ENCODE assay signal across 25 mouse cellular contexts in the genomic region with DNA sequence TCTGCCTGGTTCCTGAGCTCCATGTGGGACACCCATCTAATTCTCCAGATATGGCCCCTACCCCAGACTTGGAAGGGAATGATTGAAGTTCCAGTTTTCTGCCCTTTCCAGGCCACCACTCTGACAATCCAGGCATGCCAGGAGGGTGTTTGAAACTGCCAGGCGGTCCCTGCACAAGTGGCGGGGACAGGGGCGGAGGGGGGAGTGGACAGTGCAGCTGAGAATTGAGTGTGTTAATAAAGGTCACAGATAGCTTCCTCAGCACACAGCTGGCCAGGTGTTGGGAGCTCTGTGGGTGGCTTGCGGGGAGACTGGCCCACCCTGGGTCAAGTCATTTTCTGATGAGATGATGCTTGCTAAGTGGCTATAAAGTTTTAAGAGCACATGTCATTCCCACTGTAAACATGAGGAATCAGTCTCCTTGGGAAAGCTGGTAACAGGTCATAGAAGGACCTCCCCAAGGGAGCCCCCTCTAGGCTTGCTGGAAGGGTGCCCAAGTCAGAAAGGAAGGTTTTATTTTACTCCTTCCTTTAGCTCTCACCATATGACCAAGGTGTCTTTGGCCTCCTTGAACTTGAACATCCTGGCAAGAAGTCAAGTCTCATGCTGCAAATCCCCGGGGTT. TPM values are rescaled to one million over a fixed set of nuclear protein-coding genes. Genes with fewer than 3 reads are reported as not detected.
DNase-seq lines count a peak whose midpoint lies in the region; ATAC-seq lines count a peak whose summit lies in the region.
"Had no signal": no experiment of that assay in that cellular context is flagged by ENCODE, and none has a peak within 500 bp of the region (broad histone marks: within the 10 kb centered on the region; RNA-seq: fewer than 3 reads in every experiment).

No protein-coding gene starts in this region.

- H3K4me3 ChIP-seq in heart, embryonic 16.5 days (ENCODE audit: low read length) = no peak overlapping the region
- no peak overlapping the region for H3K4me3 ChIP-seq in kidney, embryonic 16.5 days (ENCODE audit: low read length)
- no peak overlapping the region for H3K4me3 ChIP-seq in limb, embryonic 13.5 days
- no peak overlapping the region for H3K4me3 ChIP-seq in limb, embryonic 10.5 days
- H3K4me3 ChIP-seq: erythroblast, embryonic 14.5 days; hindbrain, embryonic 13.5 days; liver, embryonic 15.5 days; lung, embryonic 15.5 days had no signal

- WGBS in heart, embryonic 16.5 days = 62% methylated on average over 5 of the region's 5 CpGs
- 33% methylated on average over 5 of the region's 5 CpGs for WGBS in kidney, embryonic 16.5 days
- WGBS in limb, embryonic 13.5 days = 58% methylated on average over 5 of the region's 5 CpGs
- 81% methylated on average over 5 of the region's 5 CpGs for WGBS in limb, embryonic 10.5 days

- peaks cover 19% of the 10 kb centered on the region for H3K4me1 ChIP-seq in heart, embryonic 16.5 days (ENCODE audit: control insufficient read depth, insufficient read depth, low read length)
- H3K4me1 ChIP-seq in kidney, embryonic 16.5 days (ENCODE audit: insufficient read depth, low read length) = peaks cover 26% of the 10 kb centered on the region
- peaks cover 36% of the 10 kb centered on the region for H3K4me1 ChIP-seq in limb, embryonic 13.5 days
- H3K4me1 ChIP-seq in limb, embryonic 10.5 days = peaks cover 11% of the 10 kb centered on the region; the same call in 1 of the 2 replicates
- H3K4me1 ChIP-seq: hindbrain, embryonic 13.5 days; liver, embryonic 15.5 days had no signal

- no peak overlapping the region for H3K9ac ChIP-seq in heart, embryonic 16.5 days (ENCODE audit: low read length)
- no peak overlapping the region for H3K9ac ChIP-seq in kidney, embryonic 16.5 days (replicated peaks; ENCODE audit: low read length)
- H3K9ac ChIP-seq in limb, embryonic 13.5 days = no peak overlapping the region
- H3K9ac ChIP-seq: hindbrain, embryonic 13.5 days; liver, embryonic 15.5 days; lung, embryonic 15.5 days had no signal

- H3K9me3 ChIP-seq in heart, embryonic 16.5 days (replicated peaks; ENCODE audit: control insufficient read depth, low read length) = no peaks in the 10 kb centered on the region
- H3K9me3 ChIP-seq in kidney, embryonic 16.5 days (ENCODE audit: low read length) = no peaks in the 10 kb centered on the region
- no peaks in the 10 kb centered on the region for H3K9me3 ChIP-seq in limb, embryonic 13.5 days
- H3K9me3 ChIP-seq in limb, embryonic 10.5 days (replicated peaks) = no peaks in the 10 kb centered on the region
- H3K9me3 ChIP-seq: hindbrain, embryonic 13.5 days; liver, embryonic 15.5 days; lung, embryonic 15.5 days had no signal

- no peak for DNase-seq in heart, adult 8-10 months (ENCODE audit: low spot score)
- DNase-seq in kidney, adult 18-20 months = no peak
- no peak for DNase-seq in limb, embryonic 10.5 days (ENCODE audit: low spot score)
- DNase-seq in adipocyte (ENCODE audit: low spot score) = peak; percentile 47
- no peak for DNase-seq in frontal cortex, postnatal 10 days (ENCODE audit: low spot score in 2 of 2)
- DNase-seq: adrenal gland, adult 8-10 months; B cell, adult 2 months; cerebellum, adult 2 months; cerebellum, postnatal 14 days; layer of hippocampus, postnatal 36 days; left cerebral cortex, postnatal 4 days; midbrain, embryonic 14.5 days; retina, postnatal 1 day; right cerebral cortex, postnatal 14 days had no signal

- no peak overlapping the region for H3K27ac ChIP-seq in heart, embryonic 16.5 days (ENCODE audit: low read length)
- peak overlapping the region; percentile 57 for H3K27ac ChIP-seq in kidney, embryonic 16.5 days (ENCODE audit: low read length)
- no peak overlapping the region for H3K27ac ChIP-seq in limb, embryonic 13.5 days
- no peak overlapping the region for H3K27ac ChIP-seq in limb, embryonic 10.5 days
- H3K27ac ChIP-seq: hindbrain, embryonic 13.5 days; liver, embryonic 15.5 days; lung, embryonic 15.5 days; macrophage had no signal

- no peak overlapping the region for H3K4me2 ChIP-seq in heart, embryonic 16.5 days (ENCODE audit: low read depth, low read length)
- no peak overlapping the region for H3K4me2 ChIP-seq in kidney, embryonic 16.5 days (replicated peaks; ENCODE audit: low read depth, low read length)
- H3K4me2 ChIP-seq in limb, embryonic 13.5 days (replicated peaks) = no peak overlapping the region
- H3K4me2 ChIP-seq: heart, embryonic 11.5 days; hindbrain, embryonic 13.5 days; liver, embryonic 15.5 days; lung, embryonic 15.5 days had no signal

- no peaks in the 10 kb centered on the region for H3K27me3 ChIP-seq in heart, embryonic 16.5 days (ENCODE audit: control insufficient read depth, insufficient read depth, low read length)
- H3K27me3 ChIP-seq in kidney, embryonic 16.5 days (ENCODE audit: insufficient read depth, low read length) = no peaks in the 10 kb centered on the region
- no peaks in the 10 kb centered on the region for H3K27me3 ChIP-seq in limb, embryonic 13.5 days
- no peaks in the 10 kb centered on the region for H3K27me3 ChIP-seq in limb, embryonic 10.5 days (ENCODE audit: low read depth, poor library complexity, severe bottlenecking)
- H3K27me3 ChIP-seq: hindbrain, embryonic 13.5 days; liver, embryonic 15.5 days; lung, embryonic 15.5 days had no signal

- 0 out of 2 replicates have a peak, but pooled peaks have one; percentile 21 for ATAC-seq in heart, embryonic 16.5 days (replicated peaks; ENCODE audit: extremely low read depth, insufficient read depth, low FRiP score)
- peak; percentile 62 for ATAC-seq in kidney, embryonic 16.5 days (ENCODE audit: low FRiP score, low TSS enrichment)
- ATAC-seq in limb, embryonic 13.5 days (ENCODE audit: low FRiP score, low read depth) = peak; percentile 54; the same call in 1 of the 2 replicates
- ATAC-seq: activated CD4-positive, CD25-positive, alpha-beta regulatory T cell, adult 4 months; forebrain, embryonic 16.5 days had no signal

- H3K36me3 ChIP-seq in heart, embryonic 16.5 days (ENCODE audit: control insufficient read depth, insufficient read depth) = no peaks in the 10 kb centered on the region
- no peaks in the 10 kb centered on the region for H3K36me3 ChIP-seq in kidney, embryonic 16.5 days (ENCODE audit: insufficient read depth, low read length)
- no peaks in the 10 kb centered on the region for H3K36me3 ChIP-seq in limb, embryonic 13.5 days
- H3K36me3 ChIP-seq in limb, embryonic 10.5 days = no peaks in the 10 kb centered on the region
- H3K36me3 ChIP-seq: hindbrain, embryonic 13.5 days; liver, embryonic 15.5 days; lung, embryonic 15.5 days had no signal

RNA-seq across cellular contexts. Expression of a gene that starts 41.7 kb away (rescaled TPM):
- polyA plus RNA-seq in heart, embryonic 16.5 days (2015; fragmentation: Nextera tagmentation; extraction: Ambion mirVana) = 10.2 and 10.7 TPM in 2 replicates
- 10 to 100 TPM; 19.1 to 24.7 (median 23.8) TPM for total RNA-seq in heart, adult 8-10 months (2022)
- 21.0 and 28.9 TPM in 2 replicates for polyA plus RNA-seq in kidney, embryonic 16.5 days (2015; fragmentation: Nextera tagmentation; extraction: Ambion mirVana)
- polyA plus RNA-seq in limb, embryonic 13.5 days (2015; fragmentation: Nextera tagmentation; extraction: Ambion mirVana) = 21.4 and 22.5 TPM in 2 replicates
- polyA plus RNA-seq in limb, embryonic 10.5 days (2016; fragmentation: Nextera tagmentation; extraction: Ambion mirVana) = 10.0 and 13.0 TPM in 2 replicates
